Mouse (Mus musculus): ENCODE results near the gene 1700025B11Rik. TPM values are rescaled to one million over a fixed set of nuclear protein-coding genes. Genes with fewer than 3 reads are reported as not detected.

The 1700025B11Rik gene
- polyA plus RNA-seq (2014; fragmentation: Nextera tagmentation; extraction: Ambion mirVana) = not detected in 2 replicates

DNA sequence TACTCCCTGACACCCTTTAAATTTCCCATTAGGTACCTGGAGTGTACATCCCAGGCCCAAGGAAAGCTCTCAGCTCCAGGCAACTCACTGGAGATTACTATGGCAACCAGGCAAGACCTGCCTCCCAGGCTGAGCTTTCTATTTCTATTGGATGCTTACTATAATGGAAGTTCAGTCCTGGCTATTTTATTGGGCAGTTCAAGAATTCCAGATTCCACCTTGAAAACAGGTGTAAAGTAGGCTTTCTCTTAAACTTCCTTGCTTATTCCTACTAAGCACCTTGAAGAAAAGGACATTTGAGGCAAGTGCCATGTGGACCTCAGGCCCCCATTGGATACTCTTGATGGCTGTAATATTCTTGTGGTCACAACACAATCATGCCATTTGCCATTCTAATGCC, at the start of gene 1700025B11Rik:
1700025B11Rik (minus strand) TSS at position 101 of the 400 bp plus-strand sequence.
- no peak within 1 kb of the TSS for H3K9ac ChIP-seq (replicated peaks; ENCODE audit: low read length)
- H3K9me3 ChIP-seq (replicated peaks; ENCODE audit: control insufficient read depth, low read length) = no peaks in the 10 kb centered on the region
- no peak for ATAC-seq (replicated peaks; ENCODE audit: insufficient number of reproducible peaks, low FRiP score, low TSS enrichment, low read depth)
- no peak within 1 kb of the TSS for H3K4me2 ChIP-seq (ENCODE audit: low read depth, low read length)
- no peaks in the 10 kb centered on the region for H3K36me3 ChIP-seq (replicated peaks; ENCODE audit: control insufficient read depth, insufficient read depth, low read depth, low read length)
- no peak within 1 kb of the TSS for H3K27ac ChIP-seq (replicated peaks; ENCODE audit: low read depth, low read length)
- H3K4me3 ChIP-seq (ENCODE audit: low read depth, low read length) = no peak within 1 kb of the TSS
- H3K27me3 ChIP-seq (ENCODE audit: control insufficient read depth, insufficient read depth, low read length) = no peaks in the 10 kb centered on the region
- DNase-seq (ENCODE audit: low spot score) = no peak
- no peaks in the 10 kb centered on the region for H3K4me1 ChIP-seq (ENCODE audit: control insufficient read depth, insufficient read depth, low read length)

DNA sequence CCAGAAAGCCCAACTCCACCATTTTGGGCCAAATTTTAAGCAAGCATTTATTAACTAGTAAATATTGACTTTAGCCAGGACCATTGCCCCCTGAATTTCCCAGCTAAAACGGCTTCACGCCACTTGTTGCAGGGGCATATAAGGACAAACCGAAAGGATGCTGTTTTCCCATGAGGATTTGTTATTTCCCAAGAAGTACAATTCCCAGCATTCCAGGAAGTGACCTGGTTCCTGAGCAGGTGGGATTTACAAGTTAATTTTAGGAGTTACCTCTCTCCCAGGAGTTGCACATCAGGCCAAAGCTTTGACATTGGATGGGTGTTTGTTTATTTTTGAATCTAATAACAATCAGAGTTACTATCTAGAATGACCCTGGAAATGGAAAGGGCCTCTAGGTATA, 44.4 kb upstream of the 1700025B11Rik start:
- no peaks in the 10 kb centered on the region for H3K4me1 ChIP-seq (ENCODE audit: control insufficient read depth, insufficient read depth, low read length)
- ATAC-seq (replicated peaks; ENCODE audit: insufficient number of reproducible peaks, low FRiP score, low TSS enrichment, low read depth) = no peak
- H3K9me3 ChIP-seq (replicated peaks; ENCODE audit: control insufficient read depth, low read length) = no peaks in the 10 kb centered on the region
- H3K27me3 ChIP-seq (ENCODE audit: control insufficient read depth, insufficient read depth, low read length) = no peaks in the 10 kb centered on the region
- H3K4me2 ChIP-seq (ENCODE audit: low read depth, low read length) = no peak overlapping the region
- H3K4me3 ChIP-seq (ENCODE audit: low read depth, low read length) = no peak overlapping the region
- DNase-seq (ENCODE audit: low spot score) = no peak
- H3K27ac ChIP-seq (replicated peaks; ENCODE audit: low read depth, low read length) = no peak overlapping the region
- no peak overlapping the region for H3K9ac ChIP-seq (replicated peaks; ENCODE audit: low read length)
- WGBS = 76% methylated on average over 3 of the region's 3 CpGs
- no peaks in the 10 kb centered on the region for H3K36me3 ChIP-seq (replicated peaks; ENCODE audit: control insufficient read depth, insufficient read depth, low read depth, low read length)

DNA sequence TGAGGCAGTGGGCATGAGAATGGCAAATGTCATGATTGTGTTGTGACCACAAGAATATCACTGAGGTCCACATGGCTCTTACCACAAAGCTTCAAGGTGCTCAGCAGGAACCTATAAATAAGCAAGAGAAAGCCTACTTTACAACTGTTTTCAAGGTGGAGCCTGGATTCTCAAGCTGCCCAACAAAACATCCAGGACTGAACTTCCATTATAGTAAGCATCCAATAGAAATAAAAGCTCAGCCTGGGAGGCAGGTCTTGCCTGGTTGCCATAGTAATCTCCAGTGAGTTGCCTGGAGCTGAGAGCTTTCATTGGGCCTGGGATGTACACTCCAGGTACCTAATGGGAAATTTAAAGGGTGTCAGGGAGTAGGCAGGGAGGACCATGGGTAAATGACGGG, 37.3 kb upstream of the 1700025B11Rik start, which contains the start of gene Gm36245:
Gm36245 (plus strand) TSS at position 301 of the 400 bp plus-strand sequence.
- DNase-seq (ENCODE audit: low spot score) (no peak), ATAC-seq (replicated peaks; ENCODE audit: insufficient number of reproducible peaks, low FRiP score, low TSS enrichment, low read depth) (no peak)
- Histone ChIP-seq H3K27ac (replicated peaks; ENCODE audit: low read depth, low read length) (no peak within 1 kb of the TSS), H3K4me3 (ENCODE audit: low read depth, low read length) (no peak within 1 kb of the TSS), H3K9ac (replicated peaks; ENCODE audit: low read length) (no peak within 1 kb of the TSS), H3K9me3 (replicated peaks; ENCODE audit: control insufficient read depth, low read length) (no peaks in the 10 kb centered on the region), H3K4me2 (ENCODE audit: low read depth, low read length) (no peak within 1 kb of the TSS), H3K27me3 (ENCODE audit: control insufficient read depth, insufficient read depth, low read length) (no peaks in the 10 kb centered on the region), H3K36me3 (replicated peaks; ENCODE audit: control insufficient read depth, insufficient read depth, low read depth, low read length) (no peaks in the 10 kb centered on the region), H3K4me1 (ENCODE audit: control insufficient read depth, insufficient read depth, low read length) (no peaks in the 10 kb centered on the region)
- WGBS = 88% methylated on average over 1 of the region's 1 CpGs

DNA sequence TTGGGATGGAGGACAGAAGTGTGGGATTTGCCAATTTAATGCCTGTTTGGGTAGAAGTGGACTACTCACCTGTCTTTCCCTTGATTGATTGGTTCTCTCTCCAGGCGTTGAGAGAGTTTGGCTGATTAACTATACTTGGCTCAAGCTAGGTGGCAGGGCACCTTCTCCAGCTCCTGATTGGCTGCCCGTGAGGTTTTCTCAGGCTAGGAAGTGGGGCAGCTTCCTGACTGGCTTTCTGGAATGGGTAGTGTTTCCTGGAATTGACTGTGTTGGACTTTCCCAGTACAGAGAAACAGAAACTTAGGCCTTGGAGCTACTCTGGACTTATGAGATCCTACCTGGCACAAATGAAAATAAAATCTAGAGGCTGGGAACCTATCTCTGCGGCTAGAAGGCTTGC, 36.7 kb upstream of the 1700025B11Rik start:
- no peaks in the 10 kb centered on the region for H3K9me3 ChIP-seq (replicated peaks; ENCODE audit: control insufficient read depth, low read length)
- no peaks in the 10 kb centered on the region for H3K27me3 ChIP-seq (ENCODE audit: control insufficient read depth, insufficient read depth, low read length)
- H3K4me3 ChIP-seq (ENCODE audit: low read depth, low read length) = no peak overlapping the region
- no peak overlapping the region for H3K27ac ChIP-seq (replicated peaks; ENCODE audit: low read depth, low read length)
- DNase-seq (ENCODE audit: low spot score) (no peak), ATAC-seq (replicated peaks; ENCODE audit: insufficient number of reproducible peaks, low FRiP score, low TSS enrichment, low read depth) (no peak)
- no peak overlapping the region for H3K4me2 ChIP-seq (ENCODE audit: low read depth, low read length)
- H3K4me1 ChIP-seq (ENCODE audit: control insufficient read depth, insufficient read depth, low read length) = no peaks in the 10 kb centered on the region
- no peak overlapping the region for H3K9ac ChIP-seq (replicated peaks; ENCODE audit: low read length)
- no peaks in the 10 kb centered on the region for H3K36me3 ChIP-seq (replicated peaks; ENCODE audit: control insufficient read depth, insufficient read depth, low read depth, low read length)
- WGBS = 68% methylated on average over 3 of the region's 3 CpGs

DNA sequence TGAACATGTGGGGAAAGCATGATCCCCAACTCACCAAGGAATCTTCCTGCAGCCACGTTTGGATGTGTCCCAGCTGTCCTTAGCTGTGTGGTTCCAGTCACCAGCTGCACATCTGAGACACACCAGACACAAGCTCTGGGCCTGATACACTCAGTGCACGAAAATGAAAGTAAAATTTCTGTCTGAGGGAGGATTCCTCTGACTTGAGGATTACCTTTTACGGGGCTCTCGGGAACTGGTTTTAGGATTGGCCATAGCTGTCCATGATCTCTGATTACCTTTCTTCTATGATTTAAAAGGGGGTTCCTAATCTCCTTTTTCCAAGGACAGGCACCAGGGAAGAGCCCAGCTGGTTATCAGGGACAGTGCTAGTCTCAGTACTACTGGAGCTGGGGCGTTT, 34.3 kb upstream of the 1700025B11Rik start, which contains the start of gene Apol10b:
Apol10b (minus strand) TSS at position 165 of the 400 bp plus-strand sequence.
- H3K4me3 ChIP-seq (ENCODE audit: low read depth, low read length) = no peak within 1 kb of the TSS
- no peaks in the 10 kb centered on the region for H3K9me3 ChIP-seq (replicated peaks; ENCODE audit: control insufficient read depth, low read length)
- DNase-seq (ENCODE audit: low spot score) = no peak
- no peaks in the 10 kb centered on the region for H3K4me1 ChIP-seq (ENCODE audit: control insufficient read depth, insufficient read depth, low read length)
- no peaks in the 10 kb centered on the region for H3K27me3 ChIP-seq (ENCODE audit: control insufficient read depth, insufficient read depth, low read length)
- ATAC-seq (replicated peaks; ENCODE audit: insufficient number of reproducible peaks, low FRiP score, low TSS enrichment, low read depth) = no peak
- no peak within 1 kb of the TSS for H3K27ac ChIP-seq (replicated peaks; ENCODE audit: low read depth, low read length)
- no peak within 1 kb of the TSS for H3K9ac ChIP-seq (replicated peaks; ENCODE audit: low read length)
- WGBS = 64% methylated on average over 5 of the region's 5 CpGs
- H3K36me3 ChIP-seq (replicated peaks; ENCODE audit: control insufficient read depth, insufficient read depth, low read depth, low read length) = no peaks in the 10 kb centered on the region
- H3K4me2 ChIP-seq (ENCODE audit: low read depth, low read length) = no peak within 1 kb of the TSS

DNA sequence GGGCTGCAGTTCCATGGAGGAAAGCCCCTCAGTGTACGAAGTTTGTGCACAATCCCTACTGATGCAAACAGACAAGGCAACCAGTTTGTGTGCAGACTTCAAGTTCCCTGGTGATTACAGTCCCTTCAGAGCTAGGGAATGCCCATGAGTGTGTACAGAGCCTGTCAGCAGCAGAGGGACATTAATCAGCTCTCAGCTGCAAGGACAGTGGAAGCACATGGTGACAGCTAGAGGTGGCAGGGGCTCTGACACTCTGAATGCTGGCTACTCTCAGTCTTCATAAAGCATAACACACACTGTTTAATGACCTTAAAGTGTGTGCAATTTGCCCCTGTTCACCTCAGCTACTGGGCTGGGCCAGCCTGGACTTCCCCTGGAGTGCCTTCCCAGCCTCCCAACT, 31.9 kb upstream of the 1700025B11Rik start:
- ATAC-seq (replicated peaks; ENCODE audit: insufficient number of reproducible peaks, low FRiP score, low TSS enrichment, low read depth) (no peak), DNase-seq (ENCODE audit: low spot score) (no peak)
- WGBS = 80% methylated on average over 1 of the region's 1 CpGs
- Histone ChIP-seq H3K4me1 (ENCODE audit: control insufficient read depth, insufficient read depth, low read length) (no peaks in the 10 kb centered on the region), H3K9me3 (replicated peaks; ENCODE audit: control insufficient read depth, low read length) (no peaks in the 10 kb centered on the region), H3K4me3 (ENCODE audit: low read depth, low read length) (no peak overlapping the region), H3K4me2 (ENCODE audit: low read depth, low read length) (no peak overlapping the region), H3K36me3 (replicated peaks; ENCODE audit: control insufficient read depth, insufficient read depth, low read depth, low read length) (no peaks in the 10 kb centered on the region), H3K27ac (replicated peaks; ENCODE audit: low read depth, low read length) (no peak overlapping the region), H3K9ac (replicated peaks; ENCODE audit: low read length) (no peak overlapping the region), H3K27me3 (ENCODE audit: control insufficient read depth, insufficient read depth, low read length) (no peaks in the 10 kb centered on the region)

DNA sequence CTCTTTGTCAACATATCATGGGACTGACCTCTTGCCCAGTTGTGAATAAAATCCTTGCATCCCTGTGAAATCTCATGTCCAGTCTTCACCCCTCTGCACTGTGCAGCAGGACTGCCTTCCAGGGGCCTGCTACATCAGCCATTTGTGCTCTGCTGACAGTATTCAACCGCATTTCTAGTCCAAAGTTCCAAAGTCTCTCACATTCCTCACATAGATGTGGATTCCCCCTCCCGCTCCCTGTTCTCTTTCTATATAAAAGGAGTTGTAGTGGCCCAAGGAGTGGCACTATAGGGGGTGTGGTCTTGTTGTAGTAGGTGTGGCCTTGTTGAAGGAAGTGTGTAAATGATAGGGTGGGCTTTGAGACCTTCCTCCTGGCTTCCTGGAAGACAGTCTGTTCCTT, 29.2 kb upstream of the 1700025B11Rik start:
- H3K27ac ChIP-seq (replicated peaks; ENCODE audit: low read depth, low read length) = no peak overlapping the region
- H3K4me1 ChIP-seq (ENCODE audit: control insufficient read depth, insufficient read depth, low read length) = no peaks in the 10 kb centered on the region
- no peak overlapping the region for H3K9ac ChIP-seq (replicated peaks; ENCODE audit: low read length)
- H3K4me3 ChIP-seq (ENCODE audit: low read depth, low read length) = no peak overlapping the region
- DNase-seq (ENCODE audit: low spot score) (no peak), ATAC-seq (replicated peaks; ENCODE audit: insufficient number of reproducible peaks, low FRiP score, low TSS enrichment, low read depth) (no peak)
- no peak overlapping the region for H3K4me2 ChIP-seq (ENCODE audit: low read depth, low read length)
- no peaks in the 10 kb centered on the region for H3K36me3 ChIP-seq (replicated peaks; ENCODE audit: control insufficient read depth, insufficient read depth, low read depth, low read length)
- 71% methylated on average over 2 of the region's 2 CpGs for WGBS
- no peaks in the 10 kb centered on the region for H3K27me3 ChIP-seq (ENCODE audit: control insufficient read depth, insufficient read depth, low read length)
- H3K9me3 ChIP-seq (replicated peaks; ENCODE audit: control insufficient read depth, low read length) = no peaks in the 10 kb centered on the region

DNA sequence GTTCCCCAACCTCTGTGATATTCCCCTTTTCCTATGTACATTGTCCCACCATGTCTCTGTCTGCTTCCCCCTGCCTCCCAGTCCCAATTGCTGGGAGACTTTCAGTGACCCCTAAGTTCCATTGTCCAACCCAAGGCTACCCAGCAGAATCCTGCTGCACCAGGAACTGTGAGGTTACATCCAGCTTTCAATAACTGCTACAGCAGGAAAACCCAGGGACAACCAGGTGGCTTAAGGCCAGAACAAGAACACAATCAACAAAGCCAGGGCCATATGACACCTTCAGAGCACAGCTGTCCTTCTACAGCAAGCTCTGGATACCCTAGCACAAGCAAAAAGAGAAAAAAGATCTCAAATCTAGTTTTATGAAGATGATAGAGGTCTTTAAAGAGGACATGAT, 27.3 kb upstream of the 1700025B11Rik start:
- DNase-seq (ENCODE audit: low spot score) (no peak), ATAC-seq (replicated peaks; ENCODE audit: insufficient number of reproducible peaks, low FRiP score, low TSS enrichment, low read depth) (no peak)
- no peak overlapping the region for H3K27ac ChIP-seq (replicated peaks; ENCODE audit: low read depth, low read length)
- no peaks in the 10 kb centered on the region for H3K4me1 ChIP-seq (ENCODE audit: control insufficient read depth, insufficient read depth, low read length)
- no peak overlapping the region for H3K9ac ChIP-seq (replicated peaks; ENCODE audit: low read length)
- no peaks in the 10 kb centered on the region for H3K27me3 ChIP-seq (ENCODE audit: control insufficient read depth, insufficient read depth, low read length)
- H3K9me3 ChIP-seq (replicated peaks; ENCODE audit: control insufficient read depth, low read length) = no peaks in the 10 kb centered on the region
- no peak overlapping the region for H3K4me3 ChIP-seq (ENCODE audit: low read depth, low read length)
- H3K36me3 ChIP-seq (replicated peaks; ENCODE audit: control insufficient read depth, insufficient read depth, low read depth, low read length) = no peaks in the 10 kb centered on the region
- H3K4me2 ChIP-seq (ENCODE audit: low read depth, low read length) = no peak overlapping the region
